Mouse (Mus musculus) ES-Bruce4 (cell line): ENCODE results near the gene Ptprg.

ENCODE experiments used
- CTCF ChIP-seq: IDR thresholded peaks from one replicate; pipeline ENCODE4 v1.8.1; 2011; ENCODE audit warnings: low read depth, low read length
- EP300 ChIP-seq: IDR thresholded peaks from 2 replicates; pipeline ENCODE4 v1.6.1; 2011; ENCODE audit warnings: low read depth, low read length; ENCODE audit not compliant: insufficient read depth

GRCm38 (mm10) chr14:12047637-12048036 is 494.3 kb downstream of the Ptprg start:
- TF ChIP-seq CTCF (no peak), EP300 (no peak)
